Mouse (Mus musculus): Measurements from ENCODE around the gene Syn3.

DNA sequence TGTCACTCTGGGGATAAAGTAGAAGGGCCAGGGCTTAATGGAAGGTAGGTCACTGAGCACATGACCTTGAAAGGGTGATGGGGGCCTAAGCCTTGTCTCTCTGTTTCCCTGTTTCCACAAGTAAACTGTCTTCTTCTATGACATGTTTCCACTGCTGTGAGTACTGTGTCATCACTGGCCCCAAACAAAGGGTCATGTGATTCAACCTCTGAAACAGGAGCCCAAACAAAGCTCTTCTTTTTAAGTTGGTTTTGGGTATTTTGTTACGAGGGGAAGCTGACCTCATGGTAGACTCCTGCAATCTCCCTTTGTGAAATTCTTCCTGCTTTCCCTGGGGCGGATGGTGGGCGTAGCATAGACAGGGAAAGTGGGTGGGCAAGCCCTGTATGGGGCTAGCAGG lies 438.4 kb downstream of the Syn3 start:
- TF ChIP-seq CTCF (IDR thresholded peaks at IDR 0.05; ENCODE audit: extremely low read depth, insufficient read length, insufficient replicate concordance, low read depth, low read length) = no peak
- TF ChIP-seq POLR2A (IDR thresholded peaks at IDR 0.05; ENCODE audit: low read depth, low read length) = no peak

Data from small intestine, adult 2 months (tissue).